Mouse (Mus musculus): ENCODE data around the gene Stx1b. TPM values are rescaled to one million over a fixed set of nuclear protein-coding genes. Genes with fewer than 3 reads are reported as not detected.
"Not testable (repeated sequence)": the region's sequence is repeated elsewhere in the genome, so short reads cannot be mapped to it uniquely, and the experiment has no call there.

Gene Stx1b
- total RNA-seq, 2 experiments from 2014 or later, result 336 to 351 TPM

GRCm38 (mm10) chr7:127840031-127840430, 15.7 kb upstream of the Stx1b start:
- DNase-seq (ENCODE audit: low spot score in 2 of 2); H3K27ac ChIP-seq; H3K4me3 ChIP-seq: not testable (repeated sequence)
- TF ChIP-seq CTCF (conservative IDR thresholded peaks at IDR 0.05), result peak; percentile 48

- DNase-seq (ENCODE audit: low spot score in 2 of 2); H3K4me3 ChIP-seq; H3K27ac ChIP-seq: not testable (repeated sequence)
- peak; percentile 42 for TF ChIP-seq CTCF (conservative IDR thresholded peaks at IDR 0.05)
These were observed 13.5 kb upstream of the Stx1b start for GRCm38 (mm10) chr7:127837878-127838277.

GRCm38 (mm10) chr7:127837473-127837872, 13.1 kb upstream of the Stx1b start:
- no peak for DNase-seq (ENCODE audit: low spot score in 2 of 2)
- H3K27ac ChIP-seq, result no peak overlapping the region
- no peak overlapping the region for H3K4me3 ChIP-seq
- no peak for TF ChIP-seq CTCF (conservative IDR thresholded peaks at IDR 0.05)

- H3K27ac ChIP-seq, result no peak overlapping the region
- no peak for TF ChIP-seq CTCF (conservative IDR thresholded peaks at IDR 0.05)
- no peak overlapping the region for H3K4me3 ChIP-seq
- DNase-seq (ENCODE audit: low spot score in 2 of 2), result no peak
These were observed 11.2 kb upstream of the Stx1b start for GRCm38 (mm10) chr7:127835550-127835949.

GRCm38 (mm10) chr7:127823236-127824171, 845 bp downstream of the Stx1b start:
- Histone ChIP-seq H3K27ac (peak overlapping the region; percentile 96), H3K4me3 (peak overlapping the region; percentile 75)
- peak in 1 of 2 experiments; percentile 52 for DNase-seq (ENCODE audit: low spot score in 2 of 2)
- peak; percentile 40 for TF ChIP-seq CTCF (conservative IDR thresholded peaks at IDR 0.05)

- Histone ChIP-seq H3K4me3 (peak overlapping the region; percentile 61), H3K27ac (peak overlapping the region; percentile 84; the same call in 1 of the 2 replicates)
- no peak for DNase-seq (ENCODE audit: low spot score in 2 of 2)
- TF ChIP-seq CTCF (conservative IDR thresholded peaks at IDR 0.05), result no peak
These were observed 1.9 kb downstream of the Stx1b start for GRCm38 (mm10) chr7:127822494-127822893.

- no peak overlapping the region for H3K27ac ChIP-seq
- no peak for TF ChIP-seq CTCF (conservative IDR thresholded peaks at IDR 0.05)
- H3K4me3 ChIP-seq, result no peak overlapping the region
- no peak for DNase-seq (ENCODE audit: low spot score in 2 of 2)
These were observed 3.4 kb downstream of the Stx1b start for GRCm38 (mm10) chr7:127820836-127821509.

GRCm38 (mm10) chr7:127817776-127818175, 6.6 kb downstream of the Stx1b start:
- Histone ChIP-seq H3K4me3 (no peak overlapping the region), H3K27ac (peak overlapping the region; percentile 51)
- no peak for TF ChIP-seq CTCF (conservative IDR thresholded peaks at IDR 0.05)
- DNase-seq (ENCODE audit: low spot score in 2 of 2), result no peak

- H3K27ac ChIP-seq, result peak overlapping the region; percentile 51
- no peak for TF ChIP-seq CTCF (conservative IDR thresholded peaks at IDR 0.05)
- no peak for DNase-seq (ENCODE audit: low spot score in 2 of 2)
These were observed 7.3 kb downstream of the Stx1b start for GRCm38 (mm10) chr7:127817053-127817452.

GRCm38 (mm10) chr7:127815954-127816821, 8.2 kb downstream of the Stx1b start:
- peak; percentile 47 for TF ChIP-seq CTCF (conservative IDR thresholded peaks at IDR 0.05)
- Histone ChIP-seq H3K4me3 (no peak overlapping the region), H3K27ac (peak overlapping the region; percentile 85)
- DNase-seq (ENCODE audit: low spot score in 2 of 2), result peak; percentile 61 to 78

More at GRCm38 (mm10) chr7:127817053-127817452, 7.3 kb downstream of the Stx1b start:
- H3K4me3 ChIP-seq, result no peak overlapping the region

GRCm38 (mm10) chr7:127815116-127815665, 9.2 kb downstream of the Stx1b start:
- H3K4me3 ChIP-seq, result no peak overlapping the region
- TF ChIP-seq CTCF (conservative IDR thresholded peaks at IDR 0.05), result no peak
- DNase-seq (ENCODE audit: low spot score in 2 of 2), result no peak
- peak overlapping the region; percentile 85 for H3K27ac ChIP-seq
